Mouse (Mus musculus): ENCODE data around the gene Kcnh7. TPM values are rescaled to one million over a fixed set of nuclear protein-coding genes. Genes with fewer than 3 reads are reported as not detected.
A peak's percentile ranks its signal among the peaks of the same experiment; 100 is the strongest.

Gene Kcnh7
- 0.06 TPM in 2 replicates for polyA plus RNA-seq (2015; fragmentation: Nextera tagmentation; extraction: Ambion mirVana)

- Histone ChIP-seq H3K27me3 (peaks cover 21% of the 10 kb centered on the region; the same call in 1 of the 2 replicates), H3K4me2 (peak within 1 kb of the TSS; percentile 52), H3K4me1 (replicated peaks) (no peaks in the 10 kb centered on the region), H3K9me3 (replicated peaks) (no peaks in the 10 kb centered on the region), H3K9ac (no peak within 1 kb of the TSS), H3K4me3 (replicated peaks) (peak within 1 kb of the TSS; percentile 30), H3K27ac (no peak within 1 kb of the TSS), H3K36me3 (no peaks in the 10 kb centered on the region)
- DNase-seq (no peak), ATAC-seq (ENCODE audit: low read depth) (no peak)
- WGBS (ENCODE audit: insufficient replicate concordance): 5% methylated on average over 30 of the region's 49 CpGs
Observed at GRCm38 (mm10) chr2:63183563-63184545, at the start of gene Kcnh7. Gene Kcnh7 (minus strand): TSS chr2:63184287.

- Histone ChIP-seq H3K4me1 (replicated peaks) (no peaks in the 10 kb centered on the region), H3K27me3 (no peaks in the 10 kb centered on the region), H3K36me3 (no peaks in the 10 kb centered on the region), H3K4me2 (no peak overlapping the region), H3K4me3 (replicated peaks) (no peak overlapping the region), H3K9ac (no peak overlapping the region), H3K27ac (no peak overlapping the region), H3K9me3 (replicated peaks) (no peaks in the 10 kb centered on the region)
- ATAC-seq (ENCODE audit: low read depth) (no peak), DNase-seq (no peak)
- whole genome bisulfite sequencing (ENCODE audit: insufficient replicate concordance): 57% methylated on average over 3 of the region's 3 CpGs
Observed at GRCm38 (mm10) chr2:63207435-63207834, 23.3 kb upstream of the Kcnh7 start.

GRCm38 (mm10) chr2:63186014-63186413, 1.9 kb upstream of the Kcnh7 start:
- ATAC-seq (ENCODE audit: low read depth): no peak
- 0% methylated on average over 2 of the region's 2 CpGs for WGBS (ENCODE audit: insufficient replicate concordance)

GRCm38 (mm10) chr2:63184551-63185430, 704 bp upstream of the Kcnh7 start:
- Histone ChIP-seq H3K27me3 (peaks cover 21% of the 10 kb centered on the region; the same call in 1 of the 2 replicates), H3K4me2 (peak overlapping the region; percentile 52), H3K36me3 (no peaks in the 10 kb centered on the region), H3K4me3 (replicated peaks) (peak overlapping the region; percentile 30; the same call in 1 of the 2 replicates), H3K9me3 (replicated peaks) (no peaks in the 10 kb centered on the region), H3K4me1 (replicated peaks) (no peaks in the 10 kb centered on the region), H3K9ac (no peak overlapping the region), H3K27ac (no peak overlapping the region)
- DNase-seq (no peak), ATAC-seq (ENCODE audit: low read depth) (no peak)
- 5% methylated on average over 13 of the region's 15 CpGs for WGBS (ENCODE audit: insufficient replicate concordance)

More at GRCm38 (mm10) chr2:63186014-63186413, 1.9 kb upstream of the Kcnh7 start:
- H3K27ac ChIP-seq: no peak overlapping the region
- H3K27me3 ChIP-seq: peaks cover 21% of the 10 kb centered on the region; the same call in 1 of the 2 replicates
- H3K4me3 ChIP-seq (replicated peaks): no peak overlapping the region
- DNase-seq: no peak
- H3K4me2 ChIP-seq: no peak overlapping the region
- H3K9ac ChIP-seq: no peak overlapping the region
- H3K36me3 ChIP-seq: no peaks in the 10 kb centered on the region
- H3K4me1 ChIP-seq (replicated peaks): no peaks in the 10 kb centered on the region
- H3K9me3 ChIP-seq (replicated peaks): no peaks in the 10 kb centered on the region

GRCm38 (mm10) chr2:63153701-63154100, 30.4 kb downstream of the Kcnh7 start:
- no peak overlapping the region for H3K4me3 ChIP-seq (replicated peaks)
- no peak overlapping the region for H3K9ac ChIP-seq
- no peak overlapping the region for H3K27ac ChIP-seq
- ATAC-seq (ENCODE audit: low read depth) (no peak), DNase-seq (no peak)
- H3K4me1 ChIP-seq (replicated peaks): no peaks in the 10 kb centered on the region
- H3K9me3 ChIP-seq (replicated peaks): no peaks in the 10 kb centered on the region
- H3K27me3 ChIP-seq: no peaks in the 10 kb centered on the region
- no peaks in the 10 kb centered on the region for H3K36me3 ChIP-seq
- H3K4me2 ChIP-seq: no peak overlapping the region

- DNase-seq (no peak), ATAC-seq (ENCODE audit: low read depth) (no peak)
- Histone ChIP-seq H3K9ac (no peak overlapping the region), H3K4me2 (no peak overlapping the region), H3K9me3 (replicated peaks) (no peaks in the 10 kb centered on the region), H3K36me3 (no peaks in the 10 kb centered on the region), H3K4me1 (replicated peaks) (no peaks in the 10 kb centered on the region), H3K27me3 (no peaks in the 10 kb centered on the region), H3K27ac (no peak overlapping the region), H3K4me3 (replicated peaks) (no peak overlapping the region)
- WGBS (ENCODE audit: insufficient replicate concordance): 49% methylated on average over 2 of the region's 2 CpGs
Observed at GRCm38 (mm10) chr2:63127762-63128516, 56.1 kb downstream of the Kcnh7 start.

- no peak overlapping the region for H3K9ac ChIP-seq
- H3K27ac ChIP-seq: no peak overlapping the region
- no peaks in the 10 kb centered on the region for H3K4me1 ChIP-seq (replicated peaks)
- no peak overlapping the region for H3K4me3 ChIP-seq (replicated peaks)
- H3K27me3 ChIP-seq: no peaks in the 10 kb centered on the region
- H3K36me3 ChIP-seq: no peaks in the 10 kb centered on the region
- no peaks in the 10 kb centered on the region for H3K9me3 ChIP-seq (replicated peaks)
- 49% methylated on average over 3 of the region's 3 CpGs for WGBS (ENCODE audit: insufficient replicate concordance)
- ATAC-seq (ENCODE audit: low read depth): no peak
- no peak for DNase-seq
- H3K4me2 ChIP-seq: no peak overlapping the region
Observed at GRCm38 (mm10) chr2:63120316-63120715, 63.8 kb downstream of the Kcnh7 start.

- no peak overlapping the region for H3K4me3 ChIP-seq (replicated peaks)
- no peak overlapping the region for H3K4me2 ChIP-seq
- no peak for ATAC-seq (ENCODE audit: low read depth)
- no peak overlapping the region for H3K9ac ChIP-seq
- no peak for DNase-seq
- H3K4me1 ChIP-seq (replicated peaks): no peaks in the 10 kb centered on the region
- H3K27me3 ChIP-seq: no peaks in the 10 kb centered on the region
- WGBS (ENCODE audit: insufficient replicate concordance): 58% methylated on average over 4 of the region's 4 CpGs
- no peaks in the 10 kb centered on the region for H3K9me3 ChIP-seq (replicated peaks)
- H3K27ac ChIP-seq: no peak overlapping the region
- H3K36me3 ChIP-seq: no peaks in the 10 kb centered on the region
Observed at GRCm38 (mm10) chr2:63117209-63118193, 66.6 kb downstream of the Kcnh7 start.

GRCm38 (mm10) chr2:63105971-63106370, 78.1 kb downstream of the Kcnh7 start:
- Histone ChIP-seq H3K4me1 (replicated peaks) (no peaks in the 10 kb centered on the region), H3K27me3 (no peaks in the 10 kb centered on the region), H3K9me3 (replicated peaks) (no peaks in the 10 kb centered on the region), H3K9ac (no peak overlapping the region), H3K36me3 (no peaks in the 10 kb centered on the region), H3K4me3 (replicated peaks) (no peak overlapping the region), H3K27ac (no peak overlapping the region), H3K4me2 (no peak overlapping the region)
- ATAC-seq (ENCODE audit: low read depth) (no peak), DNase-seq (no peak)
- 56% methylated on average over 2 of the region's 2 CpGs for WGBS (ENCODE audit: insufficient replicate concordance)

- Histone ChIP-seq H3K4me1 (replicated peaks) (no peaks in the 10 kb centered on the region), H3K9ac (no peak overlapping the region), H3K27ac (no peak overlapping the region), H3K4me2 (no peak overlapping the region), H3K27me3 (no peaks in the 10 kb centered on the region), H3K9me3 (replicated peaks) (no peaks in the 10 kb centered on the region), H3K36me3 (no peaks in the 10 kb centered on the region), H3K4me3 (replicated peaks) (no peak overlapping the region)
- no peak for DNase-seq
- ATAC-seq (ENCODE audit: low read depth): no peak
Observed at GRCm38 (mm10) chr2:63099676-63100075, 84.4 kb downstream of the Kcnh7 start.
